Mouse (Mus musculus) ovary, adult 18-20 months (tissue): ENCODE data around the gene Olfr1329.
A peak's percentile ranks its signal among the peaks of the same experiment; 100 is the strongest.
"Not testable (repeated sequence)": the region's sequence is repeated elsewhere in the genome, so short reads cannot be mapped to it uniquely, and the experiment has no call there.

ENCODE experiments used
- DNase-seq: peaks from one replicate; pipeline ENCODE4 v3.0.0; 2022; ENCODE audit warnings: low spot score, mixed read lengths

Gene Olfr1329

DNA sequence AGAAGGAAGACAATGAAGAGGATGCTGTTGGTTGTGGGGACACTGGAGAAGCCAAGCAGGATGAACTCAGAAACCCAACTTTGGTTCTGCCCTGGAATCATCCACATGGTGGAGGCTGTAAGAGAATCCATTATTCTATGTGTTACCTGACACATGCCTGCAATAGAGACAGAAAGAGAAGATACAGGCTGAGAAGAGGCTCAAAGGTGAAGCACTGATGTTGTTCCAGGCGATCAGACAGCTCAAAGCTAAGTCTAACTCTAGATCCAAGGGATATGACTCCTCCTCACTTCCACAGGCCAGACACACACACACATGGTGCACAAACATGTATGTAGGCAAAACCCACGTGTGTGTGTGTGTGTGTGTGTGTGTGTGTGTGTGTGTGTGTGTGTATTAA, at the start of gene Olfr1329:
TSS of gene Olfr1329 (minus strand) at position 101 of the 400 bp plus-strand sequence.
- DNase-seq: not testable (repeated sequence)

DNA sequence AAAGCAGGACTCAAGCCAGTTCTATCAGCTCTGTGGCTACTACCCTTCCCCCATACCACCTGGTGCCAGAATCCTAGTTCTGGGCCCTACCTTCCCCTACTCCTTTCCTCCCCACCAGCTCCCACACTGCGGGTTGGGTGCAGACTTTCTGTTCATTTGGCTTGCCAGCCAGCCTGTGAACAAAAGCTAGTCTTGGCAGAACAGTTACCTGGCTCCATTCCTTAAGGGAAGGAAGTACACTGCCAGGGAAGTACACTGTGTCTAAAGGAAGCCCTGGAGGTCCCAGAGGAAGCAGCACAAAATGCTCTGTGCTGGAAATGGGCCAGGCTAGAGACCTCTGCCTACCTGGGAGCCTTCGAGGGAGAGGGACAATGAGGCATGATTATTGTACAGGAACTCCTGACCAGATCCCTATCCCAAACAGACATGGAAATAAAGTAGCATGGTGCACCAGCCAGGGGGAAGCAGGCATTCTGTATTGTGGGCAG, 43.9 kb upstream of the Olfr1329 start, which contains the start of gene Lao1:
TSS of gene Lao1 (plus strand) at position 438 of the 488 bp plus-strand sequence.
- peak; percentile 28 for DNase-seq

DNA sequence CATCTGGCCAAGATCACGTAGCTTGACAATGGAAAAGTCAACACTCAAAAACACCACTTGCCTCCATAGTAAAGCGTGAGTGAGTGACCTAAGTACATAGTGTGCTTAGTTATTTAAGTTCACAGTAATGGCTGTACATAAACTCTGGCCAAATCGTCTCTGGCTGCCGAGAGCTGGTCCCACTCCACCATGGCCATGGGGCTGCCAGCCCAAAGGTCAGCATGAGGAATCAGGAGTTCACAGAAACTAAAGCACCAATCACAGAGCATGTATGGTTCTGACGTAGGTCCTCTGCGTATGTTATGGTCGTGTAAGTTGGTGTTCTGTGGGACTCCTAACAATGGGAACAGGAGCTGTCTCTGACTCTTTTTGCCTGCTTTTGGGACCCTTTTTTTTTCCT, 41.5 kb upstream of the Olfr1329 start:
- no peak for DNase-seq

DNA sequence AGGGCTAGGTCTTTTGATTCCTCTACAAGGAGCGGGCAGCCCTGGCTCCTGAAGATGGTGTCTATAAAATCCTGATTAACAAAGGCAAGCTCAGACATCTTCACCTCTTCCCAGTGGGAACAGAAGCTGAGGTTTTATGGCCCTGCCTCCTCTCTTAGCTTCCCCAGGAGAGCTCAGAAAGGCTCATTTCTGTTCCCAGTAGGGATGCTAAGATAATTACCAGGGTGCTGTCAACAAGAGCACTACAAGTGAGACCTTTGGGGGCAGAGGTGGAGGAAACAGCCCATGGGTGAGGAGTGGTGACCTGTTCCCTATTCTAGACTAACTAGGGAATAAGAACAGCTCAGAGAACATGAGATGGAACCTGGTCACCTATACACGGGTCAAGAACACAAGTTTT, 21.2 kb upstream of the Olfr1329 start, which contains the start of gene Olfr1328:
TSS of gene Olfr1328 (minus strand) at position 101 of the 400 bp plus-strand sequence.
- DNase-seq: no peak

DNA sequence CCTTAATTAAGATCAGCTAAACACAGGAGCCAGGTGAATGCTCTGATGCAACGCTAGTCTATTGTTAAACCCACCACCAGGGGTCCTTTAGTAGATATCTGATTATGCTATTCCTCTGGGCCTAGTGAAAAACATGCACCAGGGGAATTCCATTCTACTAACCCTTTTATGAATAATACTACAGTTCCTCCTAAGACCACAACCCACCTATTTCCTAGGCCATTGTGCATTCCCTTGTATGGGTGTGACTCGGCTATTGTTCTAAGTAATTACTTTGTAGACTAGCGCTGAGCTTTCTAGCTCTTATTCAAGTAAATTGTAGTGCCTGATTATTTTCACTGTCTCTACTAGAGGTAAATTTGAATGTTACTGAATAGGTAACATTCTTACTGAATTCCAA, 14.1 kb upstream of the Olfr1329 start:
- DNase-seq: not testable (repeated sequence)

DNA sequence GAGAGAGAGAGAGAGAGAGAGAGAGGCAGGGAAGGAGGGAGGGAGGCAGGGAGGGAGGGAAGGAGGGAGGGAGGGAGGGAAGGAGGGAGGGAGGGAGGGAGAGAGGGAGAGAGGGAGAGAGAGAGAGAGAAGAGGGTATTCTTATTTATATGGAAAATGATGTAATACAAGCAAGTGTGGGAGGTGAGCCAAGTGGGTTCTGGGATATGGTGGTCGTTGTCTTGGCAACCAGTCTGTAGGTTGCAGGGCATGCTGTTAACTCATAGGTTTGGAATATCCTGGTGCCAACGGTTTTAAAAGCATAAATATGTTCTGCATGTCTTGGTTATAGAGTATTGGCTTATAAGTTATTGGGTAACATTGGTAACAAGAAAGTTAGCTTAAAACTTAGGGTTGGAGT, 15.3 kb downstream of the Olfr1329 start:
- DNase-seq: no peak

DNA sequence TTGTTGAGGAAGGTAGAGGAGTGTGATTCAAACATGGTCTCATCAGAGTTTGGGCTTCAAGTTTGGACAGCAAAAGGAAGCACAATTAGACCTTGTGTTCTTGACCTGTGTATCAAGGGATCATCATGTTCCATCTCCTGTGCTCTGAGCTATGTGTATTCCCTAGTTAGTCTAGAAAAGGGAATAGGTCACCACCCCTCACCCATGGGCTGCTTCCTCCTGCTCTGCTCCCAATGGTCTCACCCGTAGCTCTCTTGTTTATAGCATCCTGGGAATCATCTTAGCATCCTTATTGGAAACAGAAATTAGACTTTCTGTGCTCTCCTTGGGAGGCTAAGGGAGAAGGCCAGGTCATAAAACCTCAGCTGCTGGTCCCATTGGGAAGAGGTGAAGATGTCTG, 29.0 kb downstream of the Olfr1329 start, which contains the start of gene Olfr1330:
TSS of gene Olfr1330 (plus strand) at position 301 of the 400 bp plus-strand sequence.
- no peak for DNase-seq

DNA sequence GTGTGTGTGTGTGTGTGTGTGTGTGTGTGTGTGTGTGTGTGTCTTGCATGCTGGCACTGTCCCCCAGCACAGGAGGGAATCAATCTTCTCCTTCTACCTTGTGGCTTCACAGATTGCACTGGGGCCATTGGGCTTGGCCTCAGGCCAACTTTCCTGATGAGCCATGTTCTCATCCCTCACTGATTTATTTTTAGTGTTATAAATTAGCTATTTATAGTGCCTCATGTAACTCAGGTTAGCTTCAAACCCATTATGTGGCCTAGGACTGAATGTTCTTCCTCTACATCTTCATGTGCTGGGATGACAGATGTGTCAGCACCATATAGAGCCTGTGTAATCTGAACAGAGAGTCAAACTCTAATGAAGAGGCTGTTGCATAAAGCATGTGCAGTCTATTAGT, 49.7 kb downstream of the Olfr1329 start:
- no peak for DNase-seq
